Mouse (Mus musculus) 416B (cell line): ENCODE measurements around the gene Rfpl4.
"Not testable (repeated sequence)": the region's sequence is repeated elsewhere in the genome, so short reads cannot be mapped to it uniquely, and the experiment has no call there.

ENCODE experiments used
- DNase-seq: peaks from one replicate; pipeline ENCODE4 v3.0.0; 2011; ENCODE audit warnings: low read depth

Rfpl4 gene

GRCm38 (mm10) chr7:5080815-5081214 is 35.9 kb downstream of the Rfpl4 start:
- no peak for DNase-seq

GRCm38 (mm10) chr7:5080010-5080751 is 36.6 kb downstream of the Rfpl4 start, which contains the start of gene Epn1:
TSS of gene Epn1 (plus strand) at chr7:5080235.
- peak; percentile 95 for DNase-seq

- not testable (repeated sequence) for DNase-seq
Measured at GRCm38 (mm10) chr7:5079365-5080009, 37.3 kb downstream of the Rfpl4 start.

GRCm38 (mm10) chr7:5076931-5077330 is 39.8 kb downstream of the Rfpl4 start:
- peak; percentile 40 for DNase-seq

GRCm38 (mm10) chr7:5074984-5075383 is 41.8 kb downstream of the Rfpl4 start:
- no peak for DNase-seq

GRCm38 (mm10) chr7:5073586-5073985 is 43.2 kb downstream of the Rfpl4 start:
- DNase-seq: no peak

- DNase-seq: no peak
Measured at GRCm38 (mm10) chr7:5064886-5065285, 51.9 kb downstream of the Rfpl4 start.

GRCm38 (mm10) chr7:5062360-5063001 is 54.3 kb downstream of the Rfpl4 start:
- peak; percentile 94 for DNase-seq

GRCm38 (mm10) chr7:5061774-5062359 is 54.9 kb downstream of the Rfpl4 start, which contains the start of gene U2af2:
TSS of gene U2af2 (plus strand) at chr7:5062143.
- DNase-seq: peak; percentile 96

- peak; percentile 98 for DNase-seq
Measured at GRCm38 (mm10) chr7:5060944-5061773, 55.6 kb downstream of the Rfpl4 start.

GRCm38 (mm10) chr7:5060239-5060731 is 56.5 kb downstream of the Rfpl4 start:
- peak; percentile 89 for DNase-seq
